Mouse (Mus musculus): Measurements from ENCODE around the gene Plekho2.
A peak's percentile ranks its signal among the peaks of the same experiment; 100 is the strongest.

The Plekho2 gene

DNA sequence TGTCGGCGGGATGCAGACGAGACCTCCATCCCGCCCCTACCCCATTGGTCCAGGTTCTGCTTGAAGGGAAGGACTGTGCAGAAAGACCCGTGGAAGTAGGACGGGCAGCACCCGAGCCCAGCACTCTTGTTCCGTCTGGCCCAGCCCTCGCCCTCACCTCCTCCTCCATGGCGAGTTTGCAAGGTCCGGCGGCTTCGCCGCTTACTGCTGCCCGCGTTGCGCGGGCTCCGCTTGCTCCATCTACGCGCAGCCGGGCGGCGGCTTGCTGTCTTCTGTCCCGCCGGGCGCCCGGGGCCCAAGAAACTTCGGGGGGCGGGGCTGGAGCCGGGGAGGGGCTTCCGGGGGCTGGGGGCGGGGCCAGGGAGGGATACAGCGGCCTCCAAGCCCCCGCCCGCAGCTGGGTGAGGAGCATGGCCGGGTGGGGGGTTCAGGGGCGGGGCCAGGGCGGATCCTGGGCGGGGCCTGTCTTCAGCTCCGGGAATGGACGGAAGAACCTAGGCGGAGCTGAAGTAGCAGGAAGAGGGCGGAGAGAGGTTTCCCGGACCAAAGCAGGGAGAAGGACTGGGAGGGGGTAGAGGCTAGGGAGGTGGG is at the start of gene Plekho2:
Gene Plekho2 (minus strand): TSS at position 260 of the 591 bp plus-strand sequence.
- DNase-seq (ENCODE audit: low read depth, low spot score), result peak; percentile 96

DNA sequence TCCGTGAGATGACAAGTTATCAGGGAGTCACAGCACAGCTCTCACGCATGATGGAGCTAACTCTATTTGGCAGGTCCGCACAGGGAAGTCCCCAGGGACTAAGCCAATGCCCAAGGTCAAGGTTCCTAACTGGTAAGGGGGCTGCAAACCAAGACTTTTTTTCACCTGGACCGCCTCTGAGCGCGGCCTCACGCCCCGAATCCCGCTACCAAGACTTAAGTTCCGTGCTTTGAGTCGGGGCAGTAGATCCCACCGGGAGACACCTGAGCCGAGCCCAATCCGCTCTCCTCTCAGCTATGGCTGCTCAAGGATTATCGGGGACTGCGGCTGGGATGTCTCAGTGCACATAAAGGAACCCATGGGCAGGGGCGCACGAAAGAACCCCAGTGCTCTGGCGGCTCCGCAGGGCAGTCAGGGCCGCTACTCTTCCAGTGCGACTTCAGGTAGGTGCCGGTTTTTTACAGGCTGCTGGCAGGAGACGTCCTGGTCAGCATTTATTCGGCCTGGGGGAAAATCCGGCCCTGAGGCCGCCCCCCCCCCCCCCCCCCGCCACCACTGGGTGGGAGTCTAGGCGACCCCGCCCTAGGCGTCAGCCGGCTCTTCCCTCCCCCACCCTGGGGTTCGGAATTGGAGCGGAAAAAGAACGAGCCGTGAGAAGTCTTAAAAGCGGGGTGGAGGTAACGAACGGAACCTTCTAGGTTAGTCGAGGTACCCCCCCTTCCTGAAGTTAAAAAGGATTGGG is 49.4 kb upstream of the Plekho2 start, which contains the start of gene Rbpms2:
Gene Rbpms2 (plus strand): TSS at position 624 of the 742 bp plus-strand sequence.
- DNase-seq (ENCODE audit: low read depth, low spot score), result peak; percentile 57

DNA sequence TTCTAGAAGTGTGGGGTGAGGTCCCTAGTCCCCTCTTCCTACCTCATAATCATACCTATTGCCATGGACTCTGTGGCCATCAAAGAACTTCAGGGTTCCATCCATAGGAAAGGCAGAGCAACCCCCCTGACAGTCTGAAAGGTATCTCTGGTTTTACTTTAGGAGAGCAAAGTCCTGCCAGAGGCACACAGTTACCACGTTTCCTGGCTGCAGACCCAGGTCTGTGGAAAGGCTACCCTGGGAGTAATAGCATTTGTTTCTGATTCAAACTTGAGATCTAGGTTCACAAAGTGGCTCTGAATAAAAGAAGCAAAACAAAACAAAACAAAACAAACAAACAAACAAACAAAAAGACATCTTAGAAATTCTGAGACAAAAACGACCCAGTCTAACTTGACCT is 44.4 kb upstream of the Plekho2 start:
- no peak for DNase-seq (ENCODE audit: low read depth, low spot score)

DNA sequence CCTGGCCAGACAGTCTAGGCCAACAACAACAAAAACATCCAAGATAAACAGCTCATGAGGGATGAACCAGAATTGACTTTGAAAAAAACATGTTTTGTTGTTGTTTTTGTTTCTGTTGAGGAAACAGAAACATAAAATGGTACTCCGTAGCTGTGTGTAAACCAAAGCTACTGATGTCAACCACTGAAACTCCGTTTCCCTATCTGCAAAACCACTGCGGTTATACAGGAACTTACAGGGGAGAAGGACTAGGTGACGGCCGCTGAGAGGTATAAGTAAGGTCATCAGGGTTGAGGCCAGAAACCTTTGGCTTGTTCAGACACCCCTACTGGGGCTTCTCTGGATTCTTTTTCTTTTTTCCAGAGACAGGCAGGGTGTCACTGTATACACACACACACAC is 43.0 kb upstream of the Plekho2 start:
- DNase-seq (ENCODE audit: low read depth, low spot score), result peak; percentile 60

DNA sequence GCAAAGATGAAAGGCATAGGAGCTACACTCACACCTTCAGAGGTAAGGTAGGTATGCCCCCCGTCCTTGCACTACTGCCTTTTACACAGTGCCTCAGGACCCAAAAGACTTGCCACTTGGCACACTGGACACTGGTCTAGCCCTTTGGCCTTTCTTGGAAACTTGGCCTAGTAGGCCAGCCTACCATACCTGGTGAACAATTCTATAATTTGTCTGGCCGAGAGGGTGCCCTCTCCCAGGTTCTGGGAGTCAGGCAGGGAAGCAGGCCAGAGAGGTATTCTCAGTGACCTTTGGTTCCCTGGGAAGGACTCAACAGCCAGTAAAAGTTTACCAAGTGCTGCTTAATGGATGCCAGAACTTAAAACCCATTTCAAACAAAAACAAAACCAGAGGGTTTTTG is 41.8 kb upstream of the Plekho2 start:
- DNase-seq (ENCODE audit: low read depth, low spot score), result no peak

DNA sequence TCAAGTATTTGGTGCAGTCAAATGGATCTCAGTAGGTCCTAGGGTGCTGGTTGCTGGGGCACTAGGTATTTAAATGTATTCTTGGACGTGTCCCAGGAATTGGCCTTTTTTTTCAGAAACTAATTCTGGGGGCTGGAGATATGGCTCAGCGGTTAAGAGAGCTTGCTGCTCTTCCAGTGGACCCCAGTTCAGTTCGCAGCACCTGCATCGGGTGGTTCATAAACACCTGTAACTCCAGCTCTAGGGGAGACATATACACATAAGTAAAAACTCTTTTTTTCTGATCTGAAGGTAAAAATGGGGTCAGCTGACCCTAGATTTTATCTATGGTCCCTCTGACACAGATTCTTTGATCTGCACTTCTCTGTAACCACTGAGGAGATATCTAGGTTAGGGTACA is 41.4 kb upstream of the Plekho2 start:
- no peak for DNase-seq (ENCODE audit: low read depth, low spot score)

DNA sequence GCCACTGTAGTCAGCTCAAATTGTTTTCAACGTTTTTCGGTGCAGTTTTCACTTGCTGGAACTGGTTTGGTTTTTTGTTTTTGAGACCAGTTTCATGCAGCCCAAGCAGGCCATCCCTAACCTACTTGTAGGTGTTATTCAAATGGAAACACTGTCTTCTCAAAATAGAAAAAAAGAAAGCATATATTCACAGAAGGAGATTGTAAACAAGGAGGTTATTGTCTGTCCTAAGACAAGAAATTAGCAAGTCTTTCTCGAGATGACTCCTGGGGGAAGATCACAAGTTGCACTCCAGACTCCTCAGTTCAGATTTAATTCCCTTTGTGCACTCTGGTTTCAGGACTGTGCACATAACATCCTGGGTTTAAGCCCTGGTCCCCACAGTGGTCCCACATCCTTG is 39.5 kb upstream of the Plekho2 start:
- no peak for DNase-seq (ENCODE audit: low read depth, low spot score)

DNA sequence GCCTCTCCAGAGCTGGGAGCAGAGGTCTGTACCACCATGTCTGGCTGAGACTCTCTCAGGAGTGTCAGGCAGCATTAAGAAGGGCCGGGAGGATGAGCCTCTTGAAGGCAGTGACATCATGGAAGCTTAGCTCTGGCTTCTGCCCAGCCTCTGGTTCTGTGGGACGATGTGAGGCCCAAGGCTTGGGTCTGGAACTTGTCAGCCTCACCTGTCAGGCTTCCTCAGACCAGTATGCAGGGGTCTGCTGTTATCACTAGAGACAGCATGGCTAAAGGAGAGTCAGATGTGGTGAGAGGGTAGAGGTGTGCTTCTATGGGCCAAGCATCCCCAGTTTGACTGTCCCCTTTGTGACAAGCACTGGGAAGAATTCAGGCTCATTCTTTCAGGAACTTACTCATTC is 33.3 kb upstream of the Plekho2 start:
- DNase-seq (ENCODE audit: low read depth, low spot score), result no peak

DNA sequence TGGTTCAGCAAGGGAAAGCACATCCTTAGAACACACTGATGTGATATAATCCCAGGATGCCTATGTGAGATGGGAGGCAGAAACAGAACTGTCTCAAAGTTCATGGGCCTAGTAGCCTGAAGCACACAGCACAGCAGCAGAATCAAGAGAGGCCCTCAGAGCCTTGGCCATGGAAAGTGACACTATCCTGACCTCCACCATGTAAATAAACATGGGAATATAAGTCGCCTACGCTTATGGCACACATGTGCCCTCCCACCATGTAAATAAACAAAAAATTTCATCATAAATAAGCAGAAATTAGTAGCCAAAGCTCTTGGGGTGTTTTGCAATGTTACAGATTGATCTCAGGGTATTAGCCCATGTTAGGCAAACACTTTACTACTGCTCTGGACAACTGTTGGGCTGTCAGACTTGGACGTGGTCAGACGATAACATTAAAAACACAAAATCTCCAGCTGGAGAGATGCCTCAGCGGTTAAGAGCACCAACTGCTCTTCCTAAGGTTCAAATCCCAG is 32.2 kb upstream of the Plekho2 start:
- DNase-seq (ENCODE audit: low read depth, low spot score), result no peak

DNA sequence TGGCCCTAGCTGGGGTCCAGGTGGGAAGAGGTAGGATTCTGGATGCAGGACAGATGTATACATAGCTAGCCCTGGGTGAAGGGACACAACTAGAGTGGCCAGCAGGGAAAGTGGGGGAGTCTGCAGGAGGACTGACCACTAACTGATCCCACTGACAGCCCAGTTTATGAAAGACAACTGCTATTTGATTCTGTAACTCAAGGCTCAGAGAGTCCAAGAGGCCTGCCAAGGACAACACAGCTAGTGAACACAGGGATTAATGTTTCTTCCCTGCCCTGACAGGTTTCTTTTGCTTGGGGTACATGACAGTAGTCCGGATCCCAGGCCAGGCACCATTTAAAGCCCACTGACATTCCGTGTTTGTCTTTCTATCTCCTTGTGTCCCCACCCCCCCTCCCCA is 27.3 kb upstream of the Plekho2 start:
- DNase-seq (ENCODE audit: low read depth, low spot score), result no peak

DNA sequence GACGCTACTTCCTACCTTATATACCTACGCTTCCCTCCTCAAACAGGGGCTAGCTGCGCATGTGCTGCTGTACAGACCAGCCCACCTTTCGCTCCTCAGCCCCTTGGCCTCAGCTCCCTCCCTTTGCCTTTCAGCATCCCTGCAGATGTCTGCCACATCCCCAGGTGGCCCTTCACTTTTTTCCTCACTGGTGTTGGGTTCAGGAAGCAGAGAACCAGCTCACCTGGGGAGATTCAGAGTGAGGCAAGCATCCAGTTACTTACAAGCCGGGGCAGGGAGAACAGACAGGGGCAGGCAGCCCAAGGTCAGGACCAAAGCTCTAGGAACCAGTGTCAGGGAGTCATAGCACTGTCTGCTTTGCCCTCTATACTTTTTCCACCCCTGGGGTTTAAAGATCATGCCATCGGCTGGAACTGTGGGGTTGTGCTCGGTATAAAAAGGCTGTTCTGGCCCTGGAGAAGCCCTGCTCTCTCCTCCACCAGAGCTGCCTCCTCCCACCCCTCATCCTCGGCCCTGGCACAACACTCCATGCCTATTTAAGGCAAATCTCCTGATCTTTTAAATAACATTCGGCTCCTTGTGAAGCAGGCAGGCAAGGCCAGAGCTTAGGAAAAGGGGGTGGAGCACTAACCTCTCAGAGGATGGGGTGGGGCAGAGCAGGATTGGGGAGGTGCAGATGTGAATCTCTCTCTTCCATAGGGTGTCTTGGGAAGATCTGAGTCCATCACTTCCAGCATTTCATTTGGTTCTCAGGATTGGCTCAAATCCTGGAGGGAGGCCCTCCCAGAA is 26.7 kb upstream of the Plekho2 start:
- no peak for DNase-seq (ENCODE audit: low read depth, low spot score)

DNA sequence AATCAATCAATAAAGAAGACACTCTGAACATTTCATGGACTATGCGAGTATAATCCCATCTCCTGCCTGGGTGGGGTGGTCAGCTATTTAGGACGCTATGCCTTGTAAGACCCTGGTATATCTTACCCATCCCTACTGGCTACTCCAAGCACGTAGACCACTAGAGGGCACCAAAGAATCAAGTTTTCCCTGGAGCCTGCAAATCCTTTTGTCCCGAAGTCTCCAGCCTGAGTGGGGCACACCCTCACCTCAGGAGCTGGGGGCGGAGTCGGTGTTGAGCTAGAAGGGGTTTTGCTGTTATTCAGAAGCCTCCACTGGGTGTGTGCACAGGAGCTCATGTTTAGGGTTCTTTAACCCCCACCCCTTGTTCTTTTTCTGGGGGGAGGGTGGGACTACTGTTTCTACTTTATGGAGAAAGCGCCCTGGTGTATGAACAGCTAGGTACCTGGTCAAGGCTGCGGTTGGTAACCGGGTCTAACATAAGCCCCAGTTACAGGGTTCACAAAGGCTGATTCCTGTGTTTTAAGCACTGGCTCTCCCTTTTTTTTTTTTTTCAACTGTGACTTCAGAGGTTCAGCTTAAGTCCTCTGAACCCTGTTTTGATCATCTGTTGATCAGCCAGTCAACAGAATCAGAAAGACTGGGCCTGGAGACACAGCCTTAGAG is 25.8 kb upstream of the Plekho2 start:
- DNase-seq (ENCODE audit: low read depth, low spot score), result peak; percentile 54

DNA sequence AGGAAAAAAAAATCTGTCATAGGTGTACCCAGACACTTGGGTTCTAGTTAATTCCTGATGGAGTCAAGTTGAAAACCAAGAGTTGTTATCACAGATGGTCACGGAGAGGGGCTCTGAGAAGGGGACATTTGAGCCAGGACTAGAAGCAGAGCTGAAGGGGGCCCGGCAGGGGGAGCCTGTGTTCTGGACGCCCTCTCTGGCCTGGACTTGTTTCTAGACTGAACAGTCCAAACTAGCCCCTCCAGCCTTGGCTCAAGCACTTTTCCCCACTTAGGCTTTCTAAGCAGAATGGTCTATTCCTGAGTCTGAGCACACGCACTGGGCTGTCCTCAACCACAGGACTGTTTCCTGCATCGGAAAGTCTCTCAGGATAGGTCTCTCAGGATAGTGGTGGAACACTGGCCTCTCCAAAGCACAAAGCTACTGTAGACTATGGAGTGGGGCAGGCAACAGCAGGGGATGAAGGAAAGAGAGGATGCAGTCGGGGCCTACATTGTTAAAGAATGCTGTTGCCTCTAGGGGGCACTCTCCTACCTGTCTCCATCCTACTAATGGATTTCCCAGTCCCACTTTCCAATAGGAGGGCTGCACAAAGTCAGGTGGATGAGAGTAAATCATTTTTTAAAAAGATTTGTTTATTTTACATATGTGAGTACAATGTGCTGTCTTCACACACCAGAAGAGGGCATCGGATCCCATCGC is 23.7 kb upstream of the Plekho2 start:
- no peak for DNase-seq (ENCODE audit: low read depth, low spot score)

DNA sequence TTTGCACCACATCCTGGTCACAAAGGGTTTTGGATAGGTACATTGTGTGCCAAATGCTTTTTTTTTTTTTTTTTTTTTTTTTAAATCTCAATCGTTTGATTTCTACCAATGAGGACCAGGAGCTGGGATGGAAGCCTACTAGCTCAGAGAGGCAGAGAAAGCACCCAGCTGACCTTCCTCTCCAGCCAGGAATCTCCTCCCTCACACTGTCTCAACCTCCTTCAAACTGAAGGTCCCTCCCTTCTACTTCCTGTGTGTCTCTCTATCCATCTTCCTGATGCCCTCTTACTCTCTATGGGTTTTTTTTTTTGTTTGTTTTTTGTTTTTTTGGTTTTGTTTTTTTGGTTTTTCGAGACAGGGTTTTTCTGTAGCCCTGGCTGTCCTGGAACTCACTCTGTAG is 21.1 kb upstream of the Plekho2 start:
- DNase-seq (ENCODE audit: low read depth, low spot score), result no peak

DNA sequence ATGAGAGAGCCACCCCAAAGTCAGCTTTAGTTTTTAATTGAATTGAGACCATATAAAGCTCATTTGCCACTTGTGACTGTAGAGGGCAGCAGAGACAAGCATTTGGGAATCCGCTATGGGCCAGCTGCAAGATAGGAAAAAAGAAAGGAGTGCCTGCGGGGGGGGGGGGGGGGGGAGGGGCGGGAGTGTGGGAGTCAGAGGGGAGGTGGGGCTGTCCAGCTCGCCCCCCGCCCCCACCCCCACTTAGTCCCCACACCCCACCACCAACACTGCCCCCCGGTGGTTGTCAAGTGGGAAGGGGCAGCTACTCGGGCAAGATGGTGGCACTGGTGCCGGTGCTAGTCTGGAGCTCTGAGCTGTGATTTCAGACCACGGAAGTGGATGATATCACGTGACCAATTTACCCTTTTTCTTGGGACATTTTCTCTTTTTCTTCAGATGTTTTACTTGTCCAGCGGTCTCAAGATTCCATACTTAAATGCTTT is 19.0 kb upstream of the Plekho2 start:
- DNase-seq (ENCODE audit: low read depth, low spot score), result peak; percentile 51

DNA sequence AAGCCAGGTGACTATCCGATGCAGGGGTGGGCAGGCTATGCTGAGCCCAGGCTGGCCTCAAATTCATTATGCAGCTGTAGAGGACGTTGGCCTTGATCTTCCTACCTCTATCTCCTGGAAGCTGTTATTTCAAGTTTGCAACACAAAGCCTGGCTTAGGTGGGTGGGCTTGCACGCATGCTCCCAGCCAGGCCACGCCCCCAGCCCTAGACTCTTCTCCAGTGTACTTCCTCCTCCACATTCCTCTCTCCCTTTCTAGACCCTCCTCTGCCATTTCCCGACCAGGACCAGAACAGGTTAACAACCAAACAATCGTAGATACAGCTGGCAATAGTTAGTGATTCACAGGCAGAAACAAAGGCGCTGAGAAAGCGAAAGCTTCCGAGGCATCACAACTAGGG is 13.8 kb upstream of the Plekho2 start:
- DNase-seq (ENCODE audit: low read depth, low spot score), result no peak

DNA sequence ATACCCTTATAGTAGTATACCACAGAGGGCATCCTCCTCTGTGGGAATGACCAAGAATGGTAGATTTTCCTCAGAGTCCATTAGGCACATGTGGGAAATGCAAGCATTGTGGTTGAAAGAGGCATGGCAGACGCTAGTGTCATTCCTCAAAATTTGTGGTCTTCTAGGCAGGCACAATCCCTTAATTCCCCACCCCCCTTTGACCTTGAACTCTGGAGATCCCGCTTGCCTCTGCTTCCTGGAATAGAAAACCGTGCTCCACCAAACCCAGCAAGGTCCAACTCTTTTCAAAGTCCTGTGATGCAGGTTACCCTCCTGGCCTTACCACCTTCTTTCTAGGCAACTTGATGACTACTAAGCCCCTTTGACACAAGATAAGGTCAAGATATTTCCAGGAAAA is 12.9 kb upstream of the Plekho2 start:
- no peak for DNase-seq (ENCODE audit: low read depth, low spot score)

DNA sequence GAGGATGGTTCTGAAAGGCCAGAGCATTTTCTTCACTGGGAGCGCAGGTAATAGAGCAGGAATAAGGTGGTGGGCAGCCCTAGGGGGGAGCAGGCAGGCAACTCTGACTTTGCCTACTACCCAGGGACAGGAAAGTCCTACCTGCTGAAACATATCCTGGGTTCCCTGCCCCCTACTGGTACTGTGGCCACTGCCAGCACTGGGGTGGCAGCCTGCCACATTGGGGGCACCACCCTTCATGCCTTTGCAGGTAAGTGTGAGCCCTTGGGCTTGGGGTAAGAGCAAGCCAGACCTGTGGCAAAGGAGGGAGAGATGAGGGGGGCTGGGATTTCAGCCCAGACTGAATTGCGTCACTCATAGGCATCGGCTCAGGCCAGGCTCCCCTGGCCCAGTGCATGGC is 9.3 kb upstream of the Plekho2 start:
- DNase-seq (ENCODE audit: low read depth, low spot score), result no peak

DNA sequence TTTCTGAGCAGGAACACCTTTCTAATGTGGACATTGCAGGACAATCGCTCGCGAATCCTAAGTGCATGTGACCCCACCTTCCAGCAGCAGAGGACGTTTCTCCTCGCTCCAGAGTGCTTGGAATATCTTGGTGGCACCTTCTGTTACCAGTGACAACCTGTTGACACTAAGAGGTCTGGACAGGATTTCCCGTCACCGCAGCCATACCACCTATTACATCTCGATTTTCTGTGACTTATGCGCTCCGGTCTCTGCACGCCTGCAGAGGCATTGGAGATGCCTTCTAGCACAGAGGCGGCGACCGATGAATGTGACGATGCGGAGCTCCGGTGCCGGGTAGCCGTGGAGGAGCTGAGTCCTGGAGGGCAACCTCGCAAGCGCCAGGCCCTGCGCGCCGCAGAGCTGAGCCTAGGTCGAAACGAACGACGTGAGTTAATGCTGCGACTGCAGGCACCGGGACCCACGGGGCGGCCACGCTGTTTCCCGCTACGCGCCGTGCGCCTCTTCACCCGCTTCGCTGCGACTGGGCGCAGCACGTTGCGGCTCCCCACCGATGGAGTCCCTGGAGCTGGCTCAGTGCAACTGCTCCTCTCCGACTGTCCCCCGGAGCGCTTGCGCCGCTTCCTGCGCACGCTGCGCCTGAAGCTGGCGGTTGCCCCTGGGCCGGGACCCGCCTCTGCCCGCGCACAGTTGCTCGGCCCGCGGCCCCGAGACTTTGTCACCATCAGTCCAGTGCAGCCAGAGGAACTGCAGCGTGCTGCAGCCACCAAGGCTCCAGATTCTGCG is 7.9 kb upstream of the Plekho2 start:
- DNase-seq (ENCODE audit: low read depth, low spot score), result peak; percentile 47

DNA sequence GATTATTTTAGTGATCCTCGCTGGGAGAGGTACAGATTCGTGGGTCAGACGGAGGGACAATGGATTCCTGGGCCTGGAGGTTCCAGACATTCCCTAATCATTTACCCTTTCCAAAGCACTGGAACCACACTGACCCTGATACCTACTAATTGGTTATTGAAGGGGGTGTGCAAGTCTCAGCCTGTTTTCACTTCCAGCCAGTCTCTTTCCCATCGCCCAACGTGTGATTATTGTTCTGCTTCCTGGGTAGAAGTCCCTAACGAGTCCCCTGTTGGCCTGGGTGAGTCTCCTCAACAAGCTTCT is 7.4 kb upstream of the Plekho2 start:
- no peak for DNase-seq (ENCODE audit: low read depth, low spot score)

All from CD4-positive helper T cell, adult 2 months (primary cell).